Mouse (Mus musculus): ENCODE results near the gene Zdhhc16.

Zdhhc16 gene

GRCm38 (mm10) chr19:41933179-41934086, at the start of gene Zdhhc16, which contains the start of gene Exosc1:
Gene Zdhhc16 (plus strand): TSS chr19:41933480.
Gene Exosc1 (minus strand): TSS chr19:41933423.
- peak; percentile 98 for DNase-seq (ENCODE audit: low spot score in 2 of 2)

DNA sequence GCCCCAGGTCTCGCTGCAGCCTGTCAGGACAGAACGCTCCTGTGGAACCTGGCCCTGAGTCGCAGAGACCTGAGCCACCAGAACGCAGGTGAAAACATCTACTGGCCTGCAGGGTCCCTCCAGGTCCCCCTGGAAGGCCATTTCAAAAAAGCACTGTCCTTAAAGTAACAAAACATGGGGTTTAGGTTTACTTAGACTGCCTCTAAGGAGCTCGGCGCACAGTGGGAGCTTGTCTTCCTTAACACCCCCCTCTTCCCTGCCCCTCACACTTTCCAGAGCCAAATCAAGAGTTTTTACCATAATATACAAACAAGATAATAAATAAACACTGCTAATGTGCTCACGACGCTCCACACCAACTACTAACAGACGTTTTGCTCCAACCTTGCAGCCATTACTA, 49.4 kb upstream of the Zdhhc16 start:
- no peak for DNase-seq (ENCODE audit: low spot score in 2 of 2)

- DNase-seq (ENCODE audit: low spot score in 2 of 2) = no peak
Measured at GRCm38 (mm10) chr19:41888191-41888590, 45.1 kb upstream of the Zdhhc16 start.

- DNase-seq (ENCODE audit: low spot score in 2 of 2) = no peak
Measured at GRCm38 (mm10) chr19:41894959-41895358, 38.3 kb upstream of the Zdhhc16 start.

DNA sequence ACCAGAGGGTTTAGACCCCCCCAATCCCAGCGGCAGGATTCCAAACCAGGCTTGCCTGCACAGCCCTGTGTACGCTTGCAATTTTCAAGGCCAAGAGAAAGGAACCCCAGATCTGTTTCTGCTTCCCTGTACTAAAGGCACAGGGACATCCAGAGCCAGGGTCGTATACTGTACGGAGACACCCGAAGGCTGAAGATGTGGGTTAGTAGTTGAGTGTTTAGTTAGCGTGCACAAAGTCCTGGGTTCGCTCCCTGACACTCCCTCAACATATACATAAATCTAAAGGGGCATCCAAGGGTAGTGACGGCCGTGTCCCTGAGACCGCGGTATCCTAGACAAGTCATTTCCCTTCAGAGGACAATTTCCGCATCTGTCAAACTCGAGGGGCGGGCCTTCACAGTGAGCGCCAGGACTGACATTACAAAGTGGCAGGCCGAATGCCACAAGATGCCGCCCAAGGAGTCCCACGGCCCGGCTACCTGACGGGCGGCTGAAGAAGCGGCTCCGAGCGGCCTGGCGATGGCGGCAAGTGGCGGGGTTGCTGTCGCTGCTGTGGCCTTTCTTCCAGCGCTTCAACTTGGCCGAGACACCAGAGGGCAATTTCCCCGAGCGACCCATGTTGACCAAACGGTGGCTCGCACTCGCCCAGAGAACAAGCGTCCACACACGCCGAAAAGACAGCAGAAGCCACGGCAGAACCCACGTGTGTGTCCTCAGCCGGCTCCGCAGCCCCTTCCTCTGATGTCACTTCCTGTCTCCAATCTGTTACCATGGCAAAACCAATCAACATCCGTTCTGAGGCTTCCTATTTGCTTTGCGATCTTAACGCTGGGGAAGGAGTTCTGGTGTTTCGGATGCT, 37.6 kb upstream of the Zdhhc16 start, which contains the start of gene Rrp12:
TSS of gene Rrp12 (minus strand) at position 714 of the 859 bp plus-strand sequence.
- peak; percentile 82 to 84 for DNase-seq (ENCODE audit: low spot score in 2 of 2)

DNA sequence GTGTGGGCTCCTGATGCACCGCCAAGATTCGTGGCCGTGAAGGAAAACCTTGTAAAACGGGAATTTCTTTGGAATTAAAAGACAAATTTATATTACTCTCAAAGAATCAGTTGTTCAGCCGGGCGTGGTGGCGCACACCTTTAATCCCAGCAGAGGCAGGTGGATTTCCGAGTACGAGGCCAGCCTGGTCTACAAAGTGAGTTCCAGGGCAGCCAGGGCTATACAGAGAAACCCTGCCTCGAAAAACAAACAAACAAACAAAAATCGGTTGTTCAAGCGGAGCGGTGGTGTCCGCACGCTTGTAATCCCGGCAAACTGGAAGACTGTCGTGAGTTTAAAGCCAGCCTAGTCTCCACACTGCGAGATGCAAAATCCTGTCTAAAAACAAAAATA, 37.0 kb upstream of the Zdhhc16 start:
- no peak for DNase-seq (ENCODE audit: low spot score in 2 of 2)

DNA sequence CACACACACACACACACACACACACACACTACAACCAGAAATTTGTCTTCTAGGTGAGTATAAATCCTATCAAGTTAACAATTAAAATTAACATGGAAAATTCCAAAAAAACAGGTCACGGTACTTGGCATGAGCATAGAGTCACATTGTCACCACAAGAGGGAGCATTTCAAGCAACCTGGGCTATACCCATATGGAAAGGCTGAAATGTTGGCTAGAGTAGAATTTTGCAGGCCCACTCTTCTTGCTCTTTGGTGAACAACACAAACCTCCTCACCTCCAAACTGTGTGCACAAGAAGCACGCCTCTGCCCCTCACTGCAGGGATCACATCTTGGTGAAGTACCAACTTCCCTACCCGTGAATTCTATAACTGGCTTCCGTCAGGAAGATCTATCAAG, 34.4 kb upstream of the Zdhhc16 start:
- DNase-seq (ENCODE audit: low spot score in 2 of 2) = peak in 1 of 2 experiments; percentile 28

GRCm38 (mm10) chr19:41900495-41901090, 32.7 kb upstream of the Zdhhc16 start:
- DNase-seq (ENCODE audit: low spot score in 2 of 2) = no peak

- no peak for DNase-seq (ENCODE audit: low spot score in 2 of 2)
Measured at GRCm38 (mm10) chr19:41901696-41902095, 31.6 kb upstream of the Zdhhc16 start.

GRCm38 (mm10) chr19:41902848-41903593, 30.3 kb upstream of the Zdhhc16 start:
- peak in 1 of 2 experiments; percentile 14 for DNase-seq (ENCODE audit: low spot score in 2 of 2)

DNA sequence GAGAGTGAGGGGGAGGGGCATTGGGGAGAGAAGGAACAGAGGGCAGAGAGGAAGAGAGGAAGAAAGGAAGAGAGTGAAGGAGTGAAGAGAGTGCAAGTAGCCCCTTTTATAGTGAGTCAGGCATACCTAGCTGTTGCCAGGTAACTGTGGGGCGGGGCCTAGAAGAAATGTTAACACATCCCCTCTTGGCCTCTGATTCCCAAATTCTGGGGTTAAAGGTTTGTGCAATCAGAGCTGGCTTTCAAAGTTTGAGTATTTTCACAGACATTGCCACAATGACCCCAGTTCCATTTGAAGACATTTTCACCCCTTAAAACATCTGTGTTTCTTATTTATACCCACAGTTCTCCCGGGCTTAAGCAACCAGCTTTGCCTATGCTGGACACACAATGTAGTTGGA, 28.0 kb upstream of the Zdhhc16 start:
- no peak for DNase-seq (ENCODE audit: low spot score in 2 of 2)

- DNase-seq (ENCODE audit: low spot score in 2 of 2) = no peak
Measured at GRCm38 (mm10) chr19:41906311-41907078, 26.8 kb upstream of the Zdhhc16 start.

- no peak for DNase-seq (ENCODE audit: low spot score in 2 of 2)
Measured at GRCm38 (mm10) chr19:41907079-41907760, 26.1 kb upstream of the Zdhhc16 start.

DNA sequence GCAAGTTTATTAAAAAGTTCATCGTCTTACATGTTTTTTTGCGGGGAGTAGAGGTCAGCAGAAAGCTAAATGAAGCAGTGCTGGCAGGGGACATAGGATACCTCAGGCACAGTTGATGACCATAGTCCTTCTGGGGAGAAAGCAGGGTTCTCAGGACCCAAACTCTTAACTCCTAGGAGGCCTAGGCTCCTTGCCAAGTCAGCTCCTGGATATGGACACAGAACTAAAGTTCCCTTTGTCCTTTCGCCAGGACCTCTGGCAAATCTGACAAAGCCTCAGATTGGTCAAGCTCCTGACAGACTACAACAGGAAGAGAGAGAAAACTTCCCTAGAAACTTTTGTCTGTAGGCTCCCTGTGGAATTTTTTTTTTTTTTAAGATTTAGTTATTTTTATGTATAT, 24.5 kb upstream of the Zdhhc16 start:
- no peak for DNase-seq (ENCODE audit: low spot score in 2 of 2)

DNA sequence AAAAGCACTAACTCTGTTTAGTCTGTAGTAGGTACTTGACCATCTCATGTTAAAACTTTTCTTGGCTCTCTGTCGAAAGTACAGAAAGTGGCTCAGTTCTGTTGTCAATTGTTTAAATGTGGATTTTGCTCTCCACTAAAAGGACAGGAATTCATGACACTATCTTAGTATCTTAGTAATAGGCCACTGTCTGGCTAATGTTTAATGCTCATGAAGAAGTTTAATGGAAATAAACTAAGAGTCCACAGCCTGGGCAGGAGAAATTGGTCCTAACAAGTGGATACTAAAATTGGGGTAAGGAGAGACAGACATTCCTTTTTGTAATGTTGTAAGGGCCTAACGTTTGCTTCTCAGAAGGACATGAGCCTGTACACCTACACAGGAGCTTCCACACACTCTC, 22.9 kb upstream of the Zdhhc16 start:
- DNase-seq (ENCODE audit: low spot score in 2 of 2) = no peak

DNA sequence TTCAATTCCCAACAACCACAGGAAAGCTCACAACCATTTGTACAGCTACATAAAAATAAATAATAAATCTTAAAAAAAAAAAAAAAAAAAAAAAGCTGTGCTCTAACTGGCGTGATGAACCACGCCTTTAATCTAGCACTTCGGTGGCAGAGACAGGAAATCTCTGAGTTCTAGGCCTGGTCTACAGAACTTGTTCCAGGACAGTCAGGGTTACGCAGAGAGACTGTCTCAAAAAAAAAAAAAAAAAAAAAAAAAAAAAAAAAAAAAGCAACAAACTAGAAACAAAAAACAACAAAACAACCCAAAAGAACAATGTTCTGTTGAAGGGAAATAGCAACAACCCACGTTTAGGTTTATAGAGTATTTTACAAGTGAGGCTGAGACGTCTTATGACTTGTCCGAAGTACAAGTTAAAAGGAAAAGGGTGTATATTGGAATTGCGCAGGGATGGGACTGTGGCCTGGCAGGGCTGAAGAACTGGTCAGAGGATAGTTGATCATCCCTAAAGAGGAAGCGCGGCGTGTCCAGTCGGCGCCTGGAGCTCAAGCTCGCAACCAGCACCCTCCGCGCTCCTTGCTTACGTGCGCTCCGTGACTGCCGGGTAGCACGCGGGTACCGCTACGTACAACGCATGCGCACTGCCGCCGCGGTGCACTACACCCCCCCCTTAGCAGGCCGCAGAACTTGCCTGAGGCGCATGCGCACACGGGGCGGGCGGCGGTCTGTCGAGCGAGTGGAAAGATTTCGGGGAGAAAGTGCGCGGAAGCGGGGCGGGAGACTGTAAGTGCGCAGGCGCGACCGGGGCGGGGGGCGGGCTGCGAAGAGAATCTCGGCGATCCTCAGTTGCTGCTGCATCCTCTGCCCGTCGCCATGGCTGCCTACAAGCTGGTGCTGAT, 21.9 kb upstream of the Zdhhc16 start, which contains the start of gene Pgam1:
TSS of gene Pgam1 (plus strand) at position 746 of the 896 bp plus-strand sequence.
- peak; percentile 94 to 97 for DNase-seq (ENCODE audit: low spot score in 2 of 2)

DNA sequence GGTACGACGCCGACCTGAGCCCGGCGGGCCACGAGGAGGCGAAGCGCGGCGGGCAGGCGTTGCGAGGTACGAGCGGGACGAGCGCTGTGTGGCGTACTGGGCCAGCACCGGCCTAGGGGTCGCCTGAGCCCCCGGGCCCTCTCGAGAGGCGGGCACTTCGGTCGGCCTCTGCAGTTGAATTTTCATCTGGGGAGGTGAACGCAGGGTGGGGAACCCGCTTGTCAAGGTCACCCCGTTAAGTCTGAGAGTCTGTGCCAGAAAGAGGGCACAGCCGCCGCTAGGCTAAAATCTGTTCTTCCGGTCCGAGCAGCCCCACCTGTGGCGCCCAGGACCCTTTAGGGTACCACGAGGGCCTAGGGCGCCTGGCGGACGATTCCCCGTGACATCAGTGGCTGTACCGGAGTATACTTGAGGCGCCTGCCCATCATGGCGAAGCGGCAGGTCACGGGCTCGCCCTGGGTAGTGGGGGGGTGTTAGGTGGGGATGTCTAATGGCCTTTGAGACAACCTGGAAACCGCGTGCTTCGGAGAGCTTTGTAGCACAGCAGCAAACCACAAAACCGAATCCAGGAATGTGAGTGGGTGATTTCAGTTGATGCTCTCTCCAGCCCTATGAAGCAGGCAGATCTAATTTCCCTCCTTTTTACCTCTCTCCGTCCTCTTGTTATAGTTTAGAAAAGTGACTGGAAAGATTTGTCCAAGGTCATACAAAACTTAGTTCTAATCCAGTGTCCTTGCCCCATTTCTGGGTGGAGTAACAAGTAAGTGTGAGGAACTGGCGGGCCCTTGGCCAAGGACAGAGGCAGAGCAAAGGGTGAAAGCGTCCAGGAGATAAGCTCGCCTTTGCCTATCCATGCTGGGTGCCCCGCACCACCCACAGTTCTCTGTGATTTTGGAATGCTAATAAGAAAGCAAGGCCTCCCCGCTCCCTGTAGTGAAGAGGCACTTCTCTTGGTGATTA, 20.9 kb upstream of the Zdhhc16 start:
- DNase-seq (ENCODE audit: low spot score in 2 of 2) = peak; percentile 27 to 48

Data from natural killer cell, adult 2 months (primary cell).